Mouse (Mus musculus): Measurements from ENCODE around the gene Hpcal1.

DNA sequence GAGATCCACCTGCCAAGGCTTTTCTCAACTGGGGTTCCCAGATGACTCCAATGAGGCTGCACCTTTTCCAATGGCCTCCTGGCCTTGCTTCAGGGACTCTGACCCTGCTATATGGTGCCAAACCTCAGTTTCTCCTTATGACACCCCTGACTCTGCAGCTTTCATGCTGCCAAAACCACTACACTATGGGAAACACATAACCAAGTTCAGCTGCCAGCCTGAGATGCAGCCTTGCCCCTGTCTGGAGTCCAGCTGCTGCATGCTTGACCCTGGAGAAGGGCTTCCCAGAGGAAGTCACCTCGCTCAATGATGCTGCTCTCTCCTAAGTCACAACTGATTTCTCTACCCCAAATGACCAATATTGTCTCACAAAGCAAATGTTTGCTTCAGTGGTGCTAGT lies 102.1 kb downstream of the Hpcal1 start:
- TF ChIP-seq CTCF (IDR thresholded peaks at IDR 0.05; ENCODE audit: extremely low read depth, insufficient read depth, insufficient read length, insufficient replicate concordance) (no peak), POLR2A (IDR thresholded peaks at IDR 0.05; ENCODE audit: low read depth, low read length) (no peak)
